Mouse (Mus musculus) WW6 (cell line): Measurements from ENCODE around the gene Atg10.

ENCODE experiments used
- DNase-seq: peaks from one replicate; pipeline ENCODE4 v3.0.0-alpha.2; 2013; ENCODE audit warnings: low read depth, low spot score

The Atg10 gene

GRCm38 (mm10) chr13:91031836-91032235 lies 191.9 kb downstream of the Atg10 start:
- DNase-seq = no peak

GRCm38 (mm10) chr13:91023447-91023846 lies 200.3 kb downstream of the Atg10 start:
- DNase-seq = no peak

- DNase-seq = no peak
Measured at GRCm38 (mm10) chr13:91011851-91012250, 211.9 kb downstream of the Atg10 start.

- DNase-seq = no peak
Measured at GRCm38 (mm10) chr13:90995034-90995629, 228.6 kb downstream of the Atg10 start.

- no peak for DNase-seq
Measured at GRCm38 (mm10) chr13:90993602-90994001, 230.2 kb downstream of the Atg10 start.

GRCm38 (mm10) chr13:90992948-90993347 lies 230.8 kb downstream of the Atg10 start:
- DNase-seq = no peak

GRCm38 (mm10) chr13:90988226-90988625 lies 235.5 kb downstream of the Atg10 start:
- DNase-seq = no peak

- no peak for DNase-seq
Measured at GRCm38 (mm10) chr13:90985417-90985816, 238.4 kb downstream of the Atg10 start.

- DNase-seq = no peak
Measured at GRCm38 (mm10) chr13:90984073-90984472, 239.7 kb downstream of the Atg10 start.

- DNase-seq = no peak
Measured at GRCm38 (mm10) chr13:90981798-90982197, 242.0 kb downstream of the Atg10 start.

- no peak for DNase-seq
Measured at GRCm38 (mm10) chr13:90980878-90981674, 242.7 kb downstream of the Atg10 start.

- DNase-seq = no peak
Measured at GRCm38 (mm10) chr13:90977057-90977456, 246.7 kb downstream of the Atg10 start.

- DNase-seq = no peak
Measured at GRCm38 (mm10) chr13:90973409-90973808, 250.4 kb downstream of the Atg10 start.

GRCm38 (mm10) chr13:90970259-90971017 lies 253.3 kb downstream of the Atg10 start:
- DNase-seq = no peak

GRCm38 (mm10) chr13:90968940-90969339 lies 254.8 kb downstream of the Atg10 start:
- no peak for DNase-seq

- peak; percentile 24 for DNase-seq
Measured at GRCm38 (mm10) chr13:90967422-90967821, 256.3 kb downstream of the Atg10 start.

GRCm38 (mm10) chr13:90965996-90966395 lies 257.8 kb downstream of the Atg10 start:
- no peak for DNase-seq

GRCm38 (mm10) chr13:90964511-90964910 lies 259.3 kb downstream of the Atg10 start:
- no peak for DNase-seq

GRCm38 (mm10) chr13:90962836-90963760 lies 260.7 kb downstream of the Atg10 start:
- DNase-seq = no peak

- DNase-seq = no peak
Measured at GRCm38 (mm10) chr13:90960591-90960990, 263.2 kb downstream of the Atg10 start.

GRCm38 (mm10) chr13:90958894-90959293 lies 264.9 kb downstream of the Atg10 start:
- no peak for DNase-seq
